Mouse (Mus musculus) splenic B cell, adult 2 months (primary cell): Measurements from ENCODE around the gene Rbm42.

Source experiments
- DNase-seq: peaks from one replicate; pipeline ENCODE4 v3.0.0-alpha.2; 2011; ENCODE audit warnings: low read depth, low spot score
- H3K27me3 ChIP-seq: 2 replicates; pipeline ENCODE4 v1.6.1; 2012; ENCODE audit warnings: mild to moderate bottlenecking, low read length, moderate library complexity, mixed read lengths; ENCODE audit not compliant: control insufficient read depth, poor library complexity, insufficient read depth, severe bottlenecking
- H3K36me3 ChIP-seq: 2 replicates; pipeline ENCODE4 v1.6.1; 2012; ENCODE audit warnings: mild to moderate bottlenecking, low read length, moderate library complexity, mixed read lengths; ENCODE audit not compliant: control insufficient read depth, poor library complexity, insufficient read depth, severe bottlenecking

The Rbm42 gene

DNA sequence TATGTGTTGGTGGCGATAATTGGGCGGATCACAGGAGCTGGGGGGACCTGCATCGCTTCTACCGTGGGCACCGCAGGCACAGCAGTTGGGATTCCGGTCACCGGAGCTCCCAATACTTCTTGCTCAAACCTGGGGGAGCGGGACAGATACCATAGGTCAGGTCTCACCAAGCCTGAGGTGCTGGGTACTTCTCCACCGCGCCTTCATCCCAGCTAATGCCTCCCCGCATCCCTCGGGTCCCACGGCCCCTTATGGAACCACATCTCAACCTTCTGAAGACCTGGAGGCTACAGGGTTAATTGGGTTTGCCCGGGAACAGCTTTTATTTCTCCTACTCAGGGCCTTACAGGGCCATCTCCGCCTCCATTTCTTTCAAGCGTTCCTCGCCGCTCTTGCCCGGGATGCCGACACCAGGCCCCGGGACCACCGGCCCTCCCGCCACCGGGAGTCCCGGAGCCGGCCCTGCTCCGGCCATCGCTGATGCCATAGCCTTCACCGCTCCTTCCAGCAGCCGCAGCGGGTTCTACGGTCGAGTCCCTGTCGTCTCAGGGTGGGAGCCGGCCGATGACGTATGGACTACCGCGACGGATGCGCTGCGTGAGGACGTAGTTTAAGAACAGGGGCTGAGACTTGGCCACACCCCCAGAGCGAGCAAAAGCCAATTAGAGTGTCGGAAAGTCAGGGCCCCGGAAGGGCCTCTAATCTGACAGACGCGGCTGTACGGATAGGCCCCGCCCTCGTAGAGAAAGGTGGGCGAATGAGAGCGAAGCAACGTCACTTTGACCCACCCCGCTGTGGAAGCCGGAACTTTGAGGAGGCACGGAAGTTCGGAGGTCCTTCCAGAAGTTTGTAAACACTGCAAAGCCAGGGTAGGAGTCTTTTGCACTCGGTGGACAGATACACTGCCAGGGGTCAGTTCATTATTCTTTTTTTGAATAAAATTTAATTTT, at the start of gene Rbm42:
Gene Rbm42 (minus strand): TSS at position 727 of the 950 bp plus-strand sequence.
- Histone ChIP-seq H3K36me3 (peaks cover 8% of the 10 kb centered on the region), H3K27me3 (no peaks in the 10 kb centered on the region)
- peak; percentile 99 for DNase-seq

DNA sequence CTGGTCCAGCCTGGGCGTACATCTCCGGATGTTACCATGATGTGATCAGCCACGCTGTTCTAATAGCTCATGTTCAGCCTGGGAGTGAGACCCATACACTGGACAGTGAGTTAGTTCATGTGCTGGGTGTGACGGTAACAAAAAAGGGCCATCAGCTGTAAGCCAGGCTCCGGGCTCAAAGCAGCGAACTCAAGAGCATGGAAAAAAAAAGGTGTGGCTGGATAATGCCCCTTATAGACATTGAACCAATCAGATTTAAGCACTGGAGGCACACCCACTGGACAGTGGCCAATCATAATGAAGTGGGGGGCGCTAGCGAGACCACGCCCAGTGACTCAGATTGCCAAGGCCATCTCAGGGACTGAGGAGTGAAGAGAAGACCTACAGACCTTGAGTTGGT, 48.5 kb upstream of the Rbm42 start, which contains the start of gene 2200002J24Rik:
Gene 2200002J24Rik (plus strand): TSS at position 338 of the 400 bp plus-strand sequence.
- Histone ChIP-seq H3K36me3 (no peaks in the 10 kb centered on the region), H3K27me3 (no peaks in the 10 kb centered on the region)
- no peak for DNase-seq

DNA sequence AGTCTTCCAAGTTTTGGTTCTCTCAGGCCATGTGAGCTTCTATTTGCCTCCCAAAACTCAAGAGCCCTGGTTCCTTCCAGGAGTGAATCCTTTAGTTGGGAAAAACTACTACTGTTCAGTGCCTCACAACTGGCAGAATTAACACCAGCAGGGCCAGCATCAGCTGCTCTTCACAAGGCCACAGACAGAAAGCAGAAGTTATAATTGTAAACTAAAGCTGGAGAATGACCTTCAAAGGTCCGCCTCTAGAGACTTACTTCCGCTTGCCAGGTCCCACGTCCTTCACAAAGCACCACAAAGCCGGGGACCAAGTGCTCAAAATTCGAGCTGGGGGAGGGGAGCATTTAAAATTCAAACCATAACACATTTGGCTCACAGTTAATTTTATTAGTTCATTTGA, 48.0 kb upstream of the Rbm42 start:
- no peaks in the 10 kb centered on the region for H3K27me3 ChIP-seq
- H3K36me3 ChIP-seq, result no peaks in the 10 kb centered on the region
- peak; percentile 66 for DNase-seq

- no peaks in the 10 kb centered on the region for H3K27me3 ChIP-seq
- H3K36me3 ChIP-seq, result no peaks in the 10 kb centered on the region
- DNase-seq, result no peak
Observed at GRCm38 (mm10) chr7:30688325-30688724, 38.2 kb upstream of the Rbm42 start.

DNA sequence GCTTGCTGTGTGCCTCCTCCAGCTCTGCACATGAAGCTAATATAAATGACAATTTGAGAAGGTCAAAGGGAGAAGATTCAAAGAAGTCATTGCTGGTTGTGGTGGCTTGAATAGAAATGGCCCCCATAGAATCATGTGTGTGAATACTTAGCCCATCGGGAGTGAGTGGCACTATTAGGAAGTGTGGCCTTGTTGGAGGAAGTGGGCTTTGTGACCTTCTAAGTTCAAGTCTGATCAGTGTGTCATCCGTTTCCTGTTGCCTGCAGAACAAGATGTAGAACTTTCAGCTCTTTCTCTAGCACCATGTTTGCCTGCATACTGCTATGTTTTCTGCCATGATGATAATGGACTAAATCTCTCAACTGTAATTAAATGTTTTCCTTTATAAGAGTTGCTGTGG, 33.3 kb upstream of the Rbm42 start:
- no peaks in the 10 kb centered on the region for H3K27me3 ChIP-seq
- DNase-seq, result no peak
- H3K36me3 ChIP-seq, result no peaks in the 10 kb centered on the region

- no peaks in the 10 kb centered on the region for H3K27me3 ChIP-seq
- no peaks in the 10 kb centered on the region for H3K36me3 ChIP-seq
- no peak for DNase-seq
Observed at GRCm38 (mm10) chr7:30681897-30682296, 31.8 kb upstream of the Rbm42 start.

- Histone ChIP-seq H3K27me3 (no peaks in the 10 kb centered on the region), H3K36me3 (no peaks in the 10 kb centered on the region)
- no peak for DNase-seq
Observed at GRCm38 (mm10) chr7:30678263-30678975, 28.3 kb upstream of the Rbm42 start.

DNA sequence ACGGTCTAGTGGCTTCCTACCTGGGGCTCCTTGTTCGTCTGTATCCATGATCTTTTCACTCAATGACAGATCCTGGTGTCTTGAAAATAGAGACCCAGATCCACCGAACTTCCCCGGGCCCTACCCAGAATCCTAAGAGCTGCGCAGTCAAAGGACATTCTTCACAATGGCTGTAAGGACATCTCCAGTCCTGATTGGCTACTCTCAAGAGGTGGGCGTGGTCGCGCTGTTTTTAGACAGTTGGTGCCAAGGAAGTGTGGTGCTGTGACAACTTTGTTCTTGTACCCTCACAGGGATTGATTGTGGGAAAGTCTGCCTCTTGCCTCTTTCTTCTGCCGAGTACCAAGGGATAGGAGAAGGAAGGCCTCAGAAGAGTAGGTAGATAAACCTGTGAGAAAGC, 21.4 kb upstream of the Rbm42 start, which contains the start of gene Pmis2:
Gene Pmis2 (minus strand): TSS at position 126 of the 400 bp plus-strand sequence.
- DNase-seq, result no peak
- Histone ChIP-seq H3K36me3 (no peaks in the 10 kb centered on the region), H3K27me3 (no peaks in the 10 kb centered on the region)

DNA sequence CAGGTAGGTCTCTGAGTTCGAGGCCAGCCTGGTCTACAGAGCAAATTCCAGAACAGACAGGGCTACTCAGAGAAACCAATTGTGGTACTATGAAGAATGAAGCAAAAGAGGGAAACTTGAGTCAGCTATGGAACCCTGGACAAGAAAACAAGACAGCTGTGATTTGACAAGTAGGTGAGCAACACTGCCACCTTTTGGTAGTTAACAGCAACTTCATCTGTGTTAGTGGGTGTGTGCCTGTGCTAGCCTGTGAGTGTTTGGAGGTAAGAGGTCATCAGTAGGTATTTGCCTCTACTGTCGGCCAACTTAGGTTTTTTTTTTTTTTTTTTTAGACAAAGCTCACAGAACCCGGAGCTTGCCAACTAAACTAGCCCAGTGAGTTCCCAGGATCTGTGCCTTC, 19.1 kb upstream of the Rbm42 start:
- no peaks in the 10 kb centered on the region for H3K27me3 ChIP-seq
- peak; percentile 76 for DNase-seq
- H3K36me3 ChIP-seq, result no peaks in the 10 kb centered on the region

DNA sequence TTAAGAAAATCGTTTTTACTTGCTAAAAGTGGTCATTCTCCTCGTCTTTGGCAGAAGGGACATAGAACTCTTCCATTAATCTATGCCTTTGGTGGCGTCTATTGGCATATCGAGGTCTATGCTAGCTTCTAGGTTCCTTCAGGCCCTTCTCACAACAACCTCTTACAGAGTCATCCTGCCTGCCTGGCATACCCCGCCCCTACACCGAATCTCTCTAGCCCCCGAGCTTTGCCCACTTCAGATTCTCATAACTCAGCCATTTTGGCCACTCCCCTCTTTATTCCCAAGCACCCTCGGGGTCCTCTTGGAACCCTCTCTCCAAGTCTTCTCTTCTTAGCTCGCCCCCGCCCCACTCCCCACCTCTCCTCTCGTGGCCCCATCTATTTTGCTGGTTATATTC, 15.2 kb upstream of the Rbm42 start:
- no peaks in the 10 kb centered on the region for H3K27me3 ChIP-seq
- DNase-seq, result no peak
- H3K36me3 ChIP-seq, result peaks cover 3% of the 10 kb centered on the region; the same call in 1 of the 2 replicates

DNA sequence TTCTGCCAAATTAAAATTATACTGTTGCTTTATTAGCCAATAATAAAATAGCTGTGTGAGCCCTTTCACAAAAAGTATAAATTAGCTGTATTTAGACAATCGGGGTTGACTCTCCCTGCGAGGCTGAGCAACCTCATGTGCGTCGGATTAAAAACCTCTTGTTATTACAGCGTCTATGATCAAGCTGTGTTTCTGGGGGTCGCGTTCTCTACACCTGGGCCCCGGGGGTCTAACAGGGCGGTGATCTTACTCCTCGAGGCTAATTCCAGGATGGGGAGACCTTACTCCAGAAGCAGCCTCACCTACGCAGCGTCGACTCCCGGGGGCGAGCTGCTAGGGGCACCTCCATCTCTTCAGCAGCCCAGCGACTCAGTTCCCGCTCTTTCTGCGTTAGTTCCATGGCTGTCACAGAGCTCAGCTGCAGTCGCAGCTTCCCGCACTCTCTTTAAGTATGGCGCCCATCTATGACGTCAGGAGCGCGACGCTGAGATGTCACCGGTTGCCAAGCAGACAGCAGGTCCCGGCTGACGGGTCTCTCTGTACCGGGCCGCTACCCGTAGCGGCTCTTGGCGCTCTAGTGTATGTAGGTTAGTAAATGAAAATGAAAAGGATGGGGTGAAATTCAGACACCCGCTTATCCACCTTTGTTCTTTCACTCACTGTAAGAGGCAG, 14.5 kb upstream of the Rbm42 start, which contains the start of gene Haus5:
Gene Haus5 (minus strand): TSS at position 466 of the 672 bp plus-strand sequence.
- H3K36me3 ChIP-seq, result peaks cover 5% of the 10 kb centered on the region; the same call in 1 of the 2 replicates
- peak; percentile 97 for DNase-seq
- H3K27me3 ChIP-seq, result no peaks in the 10 kb centered on the region

GRCm38 (mm10) chr7:30639083-30639482, 11.0 kb downstream of the Rbm42 start:
- no peaks in the 10 kb centered on the region for H3K27me3 ChIP-seq
- peaks cover 5% of the 10 kb centered on the region for H3K36me3 ChIP-seq
- DNase-seq, result no peak

DNA sequence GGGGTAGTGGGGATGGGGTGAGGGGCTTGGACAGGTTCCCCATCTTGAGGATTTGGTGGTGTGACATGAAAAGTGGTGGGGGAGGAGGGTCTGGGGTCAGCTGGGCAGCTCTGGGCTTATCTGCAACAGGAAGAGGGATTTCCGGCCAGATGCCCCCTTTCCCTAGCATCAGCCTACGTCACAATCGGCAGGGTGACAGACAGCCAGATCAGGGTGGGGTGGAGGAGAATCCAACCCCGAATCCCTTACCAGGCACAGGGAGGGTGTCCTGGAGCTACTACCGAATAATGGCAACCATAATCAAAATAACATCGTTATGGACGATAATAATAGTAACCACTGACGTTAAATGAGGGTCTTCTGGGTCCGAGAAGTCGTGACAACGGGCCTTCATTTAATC, 13.7 kb downstream of the Rbm42 start:
- no peak for DNase-seq
- Histone ChIP-seq H3K36me3 (peaks cover 3% of the 10 kb centered on the region; the same call in 1 of the 2 replicates), H3K27me3 (0 out of 2 replicates have a peak, but pooled peaks cover 2% of the 10 kb centered on the region)

- peaks cover 3% of the 10 kb centered on the region; the same call in 1 of the 2 replicates for H3K36me3 ChIP-seq
- no peak for DNase-seq
- 0 out of 2 replicates have a peak, but pooled peaks cover 2% of the 10 kb centered on the region for H3K27me3 ChIP-seq
Observed at GRCm38 (mm10) chr7:30635752-30636151, 14.4 kb downstream of the Rbm42 start, which contains the start of gene Etv2. Etv2 (minus strand) TSS chr7:30635852.
